Mouse (Mus musculus): ENCODE results near the gene Ctdsp1.
"Not testable (repeated sequence)": the region's sequence is repeated elsewhere in the genome, so short reads cannot be mapped to it uniquely, and the experiment has no call there.

The Ctdsp1 gene

DNA sequence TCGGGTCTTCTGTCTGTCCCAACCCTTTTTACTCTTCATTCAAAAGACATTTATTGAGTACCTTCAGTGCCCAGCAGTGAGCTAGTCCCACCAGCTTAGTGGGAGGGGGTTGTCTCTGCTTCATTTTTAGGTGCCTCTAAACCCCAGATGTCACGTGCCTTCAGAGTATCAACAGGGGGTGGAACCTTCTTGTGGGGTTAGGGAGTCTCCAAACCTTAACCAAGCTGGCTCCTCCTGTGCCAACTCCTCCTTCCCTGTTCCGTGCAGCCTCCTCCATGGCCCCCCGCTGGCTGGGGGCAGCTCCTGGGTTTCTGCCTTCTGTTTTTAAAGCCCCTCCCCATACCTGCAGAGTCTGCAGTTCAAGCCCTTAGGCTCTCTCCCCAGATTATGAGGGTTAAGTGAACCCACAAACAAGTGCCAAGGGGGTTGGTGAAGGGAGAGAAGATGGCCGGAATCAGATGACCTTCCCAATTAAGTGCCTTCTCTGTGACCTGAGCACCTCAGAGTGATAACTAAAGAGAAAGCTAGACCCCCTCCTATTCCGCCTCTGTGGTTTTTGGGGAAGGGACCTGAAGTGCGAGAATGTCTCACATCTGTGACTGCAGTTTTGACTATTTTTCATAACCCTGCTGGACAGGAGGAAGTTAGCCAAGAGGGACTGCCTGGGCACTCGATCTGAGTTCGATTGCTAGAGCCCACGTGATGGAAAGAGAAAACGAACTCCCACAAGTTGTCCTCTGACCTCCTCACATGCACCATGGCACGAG, 5.3 kb downstream of the Ctdsp1 start:
- not testable (repeated sequence) for DNase-seq (ENCODE audit: low spot score in 2 of 2)

GRCm38 (mm10) chr1:74397268-74397918, 6.1 kb downstream of the Ctdsp1 start:
- DNase-seq (ENCODE audit: low spot score in 2 of 2), result peak; percentile 99

- peak; percentile 84 to 90 for DNase-seq (ENCODE audit: low spot score in 2 of 2)
These were observed 6.7 kb downstream of the Ctdsp1 start for GRCm38 (mm10) chr1:74397919-74398451.

DNA sequence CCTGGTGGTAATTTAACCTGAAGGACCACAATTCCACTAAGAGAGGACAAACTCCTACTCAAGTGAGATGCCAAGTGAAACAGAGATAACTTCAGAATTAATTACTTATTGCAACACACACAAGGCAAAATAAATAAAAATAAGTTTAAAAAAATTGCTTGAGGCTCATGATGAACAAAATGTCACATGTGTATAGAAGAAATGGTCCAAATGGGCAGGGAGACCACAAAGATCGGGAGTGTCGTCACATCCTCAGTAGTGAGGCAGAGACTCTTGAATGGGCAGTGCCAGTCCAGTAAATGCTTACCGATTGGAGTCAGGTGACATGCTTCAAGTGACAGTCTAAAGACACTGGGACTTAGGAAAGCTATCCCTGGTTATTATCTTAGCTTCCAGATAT, 9.2 kb downstream of the Ctdsp1 start:
- DNase-seq (ENCODE audit: low spot score in 2 of 2), result no peak

DNA sequence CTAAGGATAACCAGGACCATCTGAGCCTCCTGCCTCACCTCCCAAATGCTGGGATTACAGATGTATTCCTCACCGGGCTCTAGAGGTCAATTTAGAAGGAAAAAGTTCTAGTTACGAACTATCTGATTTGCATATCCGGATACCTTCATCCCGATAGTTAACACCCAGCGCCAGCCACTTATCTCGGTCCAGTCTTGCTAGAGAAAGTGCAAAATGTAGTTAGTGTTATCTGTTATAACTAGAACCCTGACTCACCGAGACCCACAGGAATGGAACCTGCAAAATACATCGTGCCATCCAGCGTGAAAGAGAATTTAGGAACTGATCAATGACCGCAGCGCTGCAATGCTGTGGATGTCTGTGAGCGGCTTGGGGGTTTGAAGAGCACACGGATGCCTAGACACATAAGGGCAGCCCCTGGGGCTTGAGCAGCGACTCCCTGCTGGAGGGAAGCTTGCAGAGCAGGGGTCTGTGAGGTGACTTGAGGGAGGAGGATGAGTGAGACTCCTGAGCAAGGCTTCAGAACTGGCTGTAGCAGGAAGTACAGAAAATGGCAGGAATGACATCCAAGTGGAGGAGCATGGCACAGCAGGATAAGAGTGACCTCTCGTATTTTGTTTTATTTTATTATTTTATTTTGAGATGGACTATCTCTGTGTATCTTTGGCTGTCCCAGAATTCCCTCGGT, 9.8 kb downstream of the Ctdsp1 start:
- DNase-seq (ENCODE audit: low spot score in 2 of 2), result no peak

DNA sequence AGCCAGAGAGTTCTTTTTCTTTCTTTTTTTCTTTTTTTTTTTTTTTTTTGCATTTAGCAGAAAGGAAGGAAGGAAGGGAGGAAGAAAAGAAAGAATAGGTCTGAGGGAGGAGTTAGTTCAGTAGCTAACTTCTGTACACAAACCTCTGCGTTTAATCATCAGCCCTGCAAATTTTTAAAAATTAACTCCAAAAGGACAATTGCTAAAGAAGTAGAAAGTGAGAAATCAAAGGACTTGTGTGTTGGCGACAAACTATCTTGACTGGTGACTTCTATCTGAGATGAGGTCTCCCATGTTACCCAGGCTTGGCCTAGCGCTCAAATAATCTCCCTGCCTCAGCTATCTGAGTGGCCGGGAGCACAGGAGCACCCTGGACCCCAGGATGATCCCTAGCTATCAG, 12.9 kb downstream of the Ctdsp1 start:
- DNase-seq (ENCODE audit: low spot score in 2 of 2), result no peak

DNA sequence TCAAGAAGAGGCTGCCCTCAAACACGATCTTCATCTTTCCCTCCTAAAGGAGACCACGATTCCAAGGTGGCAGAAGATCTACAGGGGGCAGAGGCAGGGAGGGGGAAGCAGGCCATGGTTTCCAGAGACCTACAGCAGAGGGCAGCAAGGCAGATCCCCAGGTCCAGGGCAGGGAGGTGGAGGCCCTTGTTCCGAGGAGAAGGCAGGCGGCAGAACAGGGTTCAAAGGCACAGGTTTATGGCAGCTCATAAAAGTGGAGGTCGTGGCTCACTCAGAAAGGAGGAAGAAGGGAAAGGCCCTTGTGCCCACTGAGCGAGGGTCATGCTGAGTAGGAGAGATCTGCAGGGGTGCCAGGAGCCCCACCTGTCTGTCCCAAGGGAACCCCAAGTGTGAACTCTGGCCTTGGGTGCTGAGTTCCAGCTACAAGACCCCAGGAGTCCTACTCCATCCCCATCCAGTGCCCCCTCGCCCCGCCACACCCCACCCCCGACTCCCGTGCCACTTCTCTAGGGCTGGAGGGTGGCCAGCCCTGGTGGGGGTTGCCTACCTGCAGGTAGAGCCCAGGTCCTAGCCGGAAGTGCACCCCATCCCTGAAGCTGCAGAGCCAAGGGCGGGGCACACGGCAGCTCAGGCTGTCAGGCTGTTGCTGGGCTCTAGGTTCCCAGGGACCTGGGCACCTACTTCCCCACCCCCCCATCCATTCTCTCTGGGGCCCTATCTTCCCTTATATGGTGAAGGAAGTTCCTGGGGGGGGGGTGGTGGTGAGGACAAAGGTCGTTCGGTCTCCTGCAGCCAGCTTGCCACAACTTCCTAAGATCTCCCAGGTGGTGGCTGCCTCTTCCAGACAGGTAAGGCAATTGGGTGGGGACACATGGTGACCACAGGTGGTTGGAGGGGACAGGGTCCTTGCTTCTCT, 17.5 kb downstream of the Ctdsp1 start, which contains the start of gene Vil1:
TSS of gene Vil1 (plus strand) at position 788 of the 916 bp plus-strand sequence.
- DNase-seq (ENCODE audit: low spot score in 2 of 2), result no peak

DNA sequence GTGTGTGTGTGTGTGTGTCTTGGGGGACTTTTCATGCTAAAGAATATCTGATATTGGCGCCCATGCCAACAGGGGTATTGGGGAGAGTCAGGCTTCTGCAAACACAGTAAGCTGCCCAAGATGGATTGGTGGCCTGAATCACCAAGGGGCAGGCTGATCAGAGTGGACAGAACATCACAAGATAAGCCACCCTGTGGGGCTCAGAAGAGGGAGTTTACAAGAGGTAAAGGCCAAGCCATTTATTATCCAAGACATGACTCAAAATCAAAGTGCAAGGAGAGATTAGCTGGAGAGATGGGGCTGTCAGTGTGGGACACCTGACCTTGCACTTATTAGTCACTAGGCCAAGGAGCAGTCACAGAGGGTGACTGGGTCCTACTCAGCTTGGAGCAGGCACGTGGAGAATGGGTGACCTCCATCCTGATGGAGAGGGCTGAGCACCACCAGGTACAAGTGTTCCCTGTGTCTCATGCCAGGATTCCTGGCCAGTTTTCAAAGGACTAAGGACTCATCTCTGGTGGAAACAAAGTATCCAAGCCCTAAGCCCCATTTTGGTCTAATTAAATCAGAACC, 20.5 kb downstream of the Ctdsp1 start:
- DNase-seq (ENCODE audit: low spot score in 2 of 2), result no peak

DNA sequence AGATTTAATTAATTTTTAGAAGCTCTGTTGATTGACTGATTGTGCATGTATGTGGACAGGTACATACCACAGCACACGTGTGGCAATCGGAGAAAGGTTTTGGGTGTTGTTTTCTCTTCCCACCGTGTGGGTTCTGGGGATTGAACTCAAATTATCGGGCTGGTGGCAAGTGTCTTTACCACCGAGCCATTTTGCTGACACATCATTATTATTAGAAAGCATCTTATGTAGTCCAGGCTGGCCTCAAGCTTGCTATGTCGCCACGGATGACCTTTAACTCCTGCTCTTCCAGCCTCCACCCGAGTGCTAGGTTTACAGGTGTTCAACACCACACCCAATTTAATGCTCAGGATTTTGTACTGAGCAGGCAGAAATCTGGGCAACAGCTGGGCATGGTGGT, 21.4 kb downstream of the Ctdsp1 start:
- no peak for DNase-seq (ENCODE audit: low spot score in 2 of 2)

DNA sequence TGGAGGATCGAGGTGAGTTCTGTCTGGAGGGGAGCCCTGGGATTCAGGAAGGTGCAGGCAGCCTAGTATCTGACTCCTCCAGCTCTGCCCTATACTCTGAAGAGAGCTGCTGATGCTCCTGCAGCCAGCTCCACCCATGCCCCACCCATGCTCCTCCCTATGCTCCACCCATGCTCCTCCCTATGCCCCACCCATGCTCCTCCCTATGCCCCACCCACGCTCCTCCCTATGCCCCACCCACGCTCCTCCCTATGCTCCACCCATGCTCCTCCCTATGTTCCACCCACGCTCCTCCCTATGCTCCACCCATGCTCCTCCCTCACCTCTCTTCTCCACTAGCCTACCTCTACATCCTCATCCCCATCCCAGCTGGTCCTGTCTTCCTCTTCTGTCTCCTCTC, 23.8 kb downstream of the Ctdsp1 start:
- peak; percentile 69 to 71 for DNase-seq (ENCODE audit: low spot score in 2 of 2)

- no peak for DNase-seq (ENCODE audit: low spot score in 2 of 2)
These were observed 27.6 kb downstream of the Ctdsp1 start for GRCm38 (mm10) chr1:74418747-74419439.

DNA sequence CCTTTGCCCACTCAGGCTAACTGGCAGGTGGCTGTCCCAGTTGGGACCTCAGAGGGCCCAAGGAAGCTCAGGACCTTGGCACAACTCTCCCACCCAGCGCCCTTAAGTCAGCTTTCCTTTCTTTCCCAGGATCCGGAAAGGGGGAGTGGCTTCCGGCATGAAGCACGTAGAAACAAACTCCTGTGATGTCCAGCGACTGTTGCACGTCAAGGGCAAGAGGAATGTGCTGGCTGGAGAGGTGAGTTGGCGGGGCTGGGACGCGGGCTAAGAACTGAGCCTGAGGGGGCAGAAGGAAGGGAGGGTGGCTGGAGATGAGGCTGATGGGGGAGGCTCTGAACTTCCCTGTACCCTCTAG, 28.1 kb downstream of the Ctdsp1 start:
- DNase-seq (ENCODE audit: low spot score in 2 of 2), result no peak

DNA sequence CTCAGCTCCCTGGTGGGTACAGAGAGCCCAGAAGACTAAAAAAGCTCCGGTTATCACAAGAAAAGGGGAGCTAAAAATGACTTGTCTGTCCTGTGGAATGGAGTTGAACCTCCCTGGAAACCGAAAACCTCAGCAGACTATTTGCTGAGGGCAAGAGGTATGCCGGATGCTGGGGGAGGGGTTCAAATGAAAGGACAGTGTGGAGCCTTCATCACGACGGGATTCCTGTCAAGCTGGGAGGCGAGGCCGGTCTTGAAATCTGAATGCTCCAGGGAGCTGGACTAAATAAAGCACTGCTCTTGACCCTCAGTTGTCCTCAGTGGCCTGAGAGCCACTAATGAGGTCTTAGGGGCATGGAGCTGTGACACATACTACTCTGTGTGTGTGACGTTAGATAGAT, 31.8 kb downstream of the Ctdsp1 start:
- DNase-seq (ENCODE audit: low spot score in 2 of 2), result no peak

GRCm38 (mm10) chr1:74425845-74426244, 34.5 kb downstream of the Ctdsp1 start:
- DNase-seq (ENCODE audit: low spot score in 2 of 2), result no peak

GRCm38 (mm10) chr1:74433220-74433619, 41.9 kb downstream of the Ctdsp1 start:
- DNase-seq (ENCODE audit: low spot score in 2 of 2), result no peak

DNA sequence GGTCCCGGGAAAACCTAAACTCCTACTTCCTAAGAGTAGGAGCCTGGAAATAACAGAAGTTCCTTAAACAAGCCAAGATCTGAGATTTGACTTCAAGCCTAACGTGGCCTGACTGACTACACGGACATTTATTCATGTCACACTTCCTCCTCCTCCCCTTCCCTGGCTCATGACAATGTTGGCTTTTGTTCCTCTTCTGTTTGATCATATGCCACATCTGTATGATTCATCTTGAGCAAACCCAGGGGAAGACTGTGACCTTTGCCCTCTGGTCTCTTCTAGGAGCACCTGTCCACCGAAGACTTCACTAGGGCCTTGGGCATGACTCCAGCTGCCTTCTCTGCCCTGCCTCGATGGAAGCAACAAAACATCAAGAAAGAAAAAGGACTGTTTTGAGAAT, 43.3 kb downstream of the Ctdsp1 start:
- no peak for DNase-seq (ENCODE audit: low spot score in 2 of 2)

- peak; percentile 36 to 68 for DNase-seq (ENCODE audit: low spot score in 2 of 2)
These were observed 44.3 kb downstream of the Ctdsp1 start for GRCm38 (mm10) chr1:74435563-74435962.

GRCm38 (mm10) chr1:74437702-74438427, 46.6 kb downstream of the Ctdsp1 start:
- no peak for DNase-seq (ENCODE audit: low spot score in 2 of 2)

GRCm38 (mm10) chr1:74439166-74439876, 48.0 kb downstream of the Ctdsp1 start:
- DNase-seq (ENCODE audit: low spot score in 2 of 2), result no peak

All from spleen, postnatal 4 days (tissue).